Comparison of ENCODE assay signal across 23 mouse cellular contexts in genomic region chr19:41462166-41462735, GRCm38 (mm10).
"Had no signal": no experiment of that assay in that cellular context is flagged by ENCODE, and none has a peak within 500 bp of the region (broad histone marks: within the 10 kb centered on the region; RNA-seq: fewer than 3 reads in every experiment).

No protein-coding gene starts in this region.

- H3K36me3 ChIP-seq: heart, embryonic 12.5 days; hindbrain, embryonic 10.5 days; hindbrain, embryonic 12.5 days; intestine, embryonic 15.5 days; limb, embryonic 10.5 days; limb, embryonic 12.5 days; liver, embryonic 13.5 days had no signal

- ATAC-seq: forebrain, embryonic 16.5 days; hindbrain, embryonic 16.5 days; inflammation-experienced regulatory T-cells, adult 6 months; intestine, embryonic 15.5 days had no signal

- H3K27me3 ChIP-seq: heart, embryonic 12.5 days; hindbrain, embryonic 12.5 days; intestine, embryonic 15.5 days; limb, embryonic 12.5 days; liver, embryonic 13.5 days had no signal

- H3K27ac ChIP-seq: gastrocnemius, adult 2 months; hindbrain, embryonic 10.5 days; hindbrain, embryonic 12.5 days; hindbrain, embryonic 14.5 days; intestine, embryonic 15.5 days; layer of hippocampus, adult 2 months; left cerebral cortex, adult 2 months; limb, embryonic 10.5 days; limb, embryonic 12.5 days; liver, embryonic 13.5 days had no signal

- DNase-seq: gastrocnemius, adult 2 months; gastrocnemius, postnatal 10 days; gastrocnemius, postnatal 25 days; heart, postnatal 10 days; heart, postnatal 4 days; kidney, adult 18-20 months; kidney, adult 8-10 months; kidney, postnatal 10 days; kidney, postnatal 25 days; kidney, postnatal 4 days; liver, embryonic 13.5 days had no signal

- H3K4me3 ChIP-seq: gastrocnemius, adult 2 months; heart, embryonic 12.5 days; hindbrain, embryonic 10.5 days; hindbrain, embryonic 12.5 days; intestine, embryonic 15.5 days; layer of hippocampus, adult 2 months; left cerebral cortex, adult 2 months; limb, embryonic 10.5 days; limb, embryonic 12.5 days; liver, embryonic 13.5 days had no signal

- H3K9ac ChIP-seq: heart, embryonic 12.5 days; hindbrain, embryonic 12.5 days; hindbrain, embryonic 14.5 days; intestine, embryonic 15.5 days; limb, embryonic 12.5 days; liver, embryonic 13.5 days had no signal

- H3K4me1 ChIP-seq: heart, embryonic 12.5 days; hindbrain, embryonic 10.5 days; hindbrain, embryonic 12.5 days; intestine, embryonic 15.5 days; limb, embryonic 10.5 days; limb, embryonic 12.5 days; liver, embryonic 13.5 days had no signal

- H3K9me3 ChIP-seq: heart, embryonic 12.5 days; hindbrain, embryonic 10.5 days; hindbrain, embryonic 12.5 days; intestine, embryonic 15.5 days; limb, embryonic 10.5 days; limb, embryonic 12.5 days; liver, embryonic 13.5 days had no signal

- H3K4me2 ChIP-seq: heart, embryonic 12.5 days; hindbrain, embryonic 12.5 days; hindbrain, embryonic 14.5 days; intestine, embryonic 15.5 days; limb, embryonic 12.5 days; liver, embryonic 13.5 days had no signal
